Mouse (Mus musculus) heart, embryonic 14.5 days (tissue): Measurements from ENCODE around the gene Nop2. TPM values are rescaled to one million over a fixed set of nuclear protein-coding genes. Genes with fewer than 3 reads are reported as not detected.

Experiments
- ATAC-seq: fragments of 200-750 bp; cut with Nextera tagmentation; 2 replicates; pipeline ENCODE4 v1.8.0; 2017; ENCODE audit warnings: low read depth, moderate TSS enrichment; ENCODE audit not compliant: insufficient number of reproducible peaks, insufficient read depth, low FRiP score
- H3K27ac ChIP-seq, 2 experiments: fragments of 200-500 bp in 1 of 2; fragments of 300-500 bp in 1 of 2; sonication (generic) in 1 of 2; replicated peaks in 1 of 2; 2 replicates each; pipeline ENCODE4 v1.5.1; 2012 to 2014; ENCODE audit warnings: low read depth in 2 of 2, low read length in 2 of 2, control low read depth in 1 of 2, mild to moderate bottlenecking in 1 of 2, mixed read lengths in 1 of 2; ENCODE audit not compliant: control insufficient read depth in 1 of 2, insufficient read depth in 1 of 2
- H3K27me3 ChIP-seq: fragments of 300-500 bp; sonication (generic); 2 replicates; pipeline ENCODE4 v1.6.1; 2014; ENCODE audit warnings: mild to moderate bottlenecking, low read length, control low read depth; ENCODE audit not compliant: control insufficient read depth, insufficient read depth
- H3K36me3 ChIP-seq: fragments of 300-500 bp; sonication (generic); 2 replicates; pipeline ENCODE4 v1.6.1; 2014; ENCODE audit warnings: mild to moderate bottlenecking, control low read depth, low read length, mixed read lengths; ENCODE audit not compliant: control insufficient read depth, insufficient read depth
- H3K4me1 ChIP-seq, 2 experiments: fragments of 200-500 bp in 1 of 2; fragments of 300-500 bp in 1 of 2; sonication (generic) in 1 of 2; 2 replicates each; pipeline ENCODE4 v1.6.1; 2012 to 2014; ENCODE audit warnings: low read length in 2 of 2, control low read depth in 1 of 2, mixed read lengths in 1 of 2; ENCODE audit not compliant: control insufficient read depth in 2 of 2, insufficient read depth in 2 of 2
- H3K4me2 ChIP-seq: fragments of 300-500 bp; sonication (generic); 2 replicates; pipeline ENCODE4 v1.6.1; 2014; ENCODE audit warnings: mild to moderate bottlenecking, low read length
- H3K4me3 ChIP-seq, 2 experiments: fragments of 200-500 bp in 1 of 2; fragments of 300-500 bp in 1 of 2; sonication (generic) in 1 of 2; 2 replicates each; pipeline ENCODE4 v1.5.1; 2012 to 2014; ENCODE audit warnings: low read length in 2 of 2, mild to moderate bottlenecking in 2 of 2, control low read depth in 1 of 2, low read depth in 1 of 2, moderate library complexity in 1 of 2; ENCODE audit not compliant: control insufficient read depth in 1 of 2, insufficient read depth in 1 of 2
- H3K9ac ChIP-seq: fragments of 300-500 bp; sonication (generic); 2 replicates; pipeline ENCODE4 v1.6.1; 2014; ENCODE audit warnings: mild to moderate bottlenecking, low read length
- H3K9me3 ChIP-seq: fragments of 300-500 bp; sonication (generic); 2 replicates; pipeline ENCODE4 v1.6.1; 2016; ENCODE audit warnings: low read length, control low read depth; ENCODE audit not compliant: control insufficient read depth
- WGBS: fragments of 180-500 bp; shearing (Covaris S2); extraction: QIAGEN DNeasy Blood & Tissue Kit; methylation state at CpG from one replicate; pipeline ENCODE4 v1.1.7; 2014; 5-methylcytosine and 5-hydroxymethylcytosine counted together
- polyA plus RNA-seq: library from polyadenylated mRNA; unstranded; fragments of >200 nt; fragmentation: Nextera tagmentation; extraction: Ambion mirVana; gene quantifications from 2 replicates; pipeline ENCODE4 v1.2.1, GENCODE M21; 2014

Gene Nop2
- polyA plus RNA-seq, 1 experiment from 2014 or later = 35.3 TPM

- Histone ChIP-seq H3K4me3 (peak overlapping the region in 1 of 2 experiments; percentile 16; a peak in 2 of 4 replicates), H3K4me1 (peaks cover 17 to 26% of the 10 kb centered on the region in 2 experiments), H3K27me3 (no peaks in the 10 kb centered on the region), H3K9ac (0 out of 2 replicates have a peak overlapping the region, but pooled peaks have one; percentile 66), H3K9me3 (no peaks in the 10 kb centered on the region), H3K27ac (peak overlapping the region; percentile 85 to 94), H3K4me2 (peak overlapping the region; percentile 62), H3K36me3 (no peaks in the 10 kb centered on the region)
- 59% methylated on average over 10 of the region's 10 CpGs for WGBS
- ATAC-seq = no peak
Observed at GRCm38 (mm10) chr6:125090341-125091085, 41.2 kb upstream of the Nop2 start.

- H3K9ac ChIP-seq = no peak overlapping the region
- no peak for ATAC-seq
Observed at GRCm38 (mm10) chr6:125092372-125092771, 39.3 kb upstream of the Nop2 start.

GRCm38 (mm10) chr6:125094843-125095242 lies 36.9 kb upstream of the Nop2 start:
- no peaks in the 10 kb centered on the region for H3K27me3 ChIP-seq
- no peaks in the 10 kb centered on the region for H3K9me3 ChIP-seq
- no peak for ATAC-seq
- peak overlapping the region; percentile 32 to 97; a peak in 3 of 4 replicates for H3K27ac ChIP-seq
- peaks cover 20% of the 10 kb centered on the region for H3K36me3 ChIP-seq
- WGBS = 58% methylated on average over 3 of the region's 3 CpGs
- peaks cover 27 to 36% of the 10 kb centered on the region in 2 experiments for H3K4me1 ChIP-seq
- no peak overlapping the region for H3K9ac ChIP-seq
- H3K4me3 ChIP-seq = no peak overlapping the region
- H3K4me2 ChIP-seq = no peak overlapping the region

More at GRCm38 (mm10) chr6:125092372-125092771, 39.3 kb upstream of the Nop2 start:
- H3K27me3 ChIP-seq = no peaks in the 10 kb centered on the region
- H3K36me3 ChIP-seq = no peaks in the 10 kb centered on the region
- 67% methylated on average over 5 of the region's 5 CpGs for WGBS
- no peaks in the 10 kb centered on the region for H3K9me3 ChIP-seq
- no peak overlapping the region for H3K27ac ChIP-seq
- H3K4me2 ChIP-seq = no peak overlapping the region
- peaks cover 19 to 26% of the 10 kb centered on the region in 2 experiments for H3K4me1 ChIP-seq
- H3K4me3 ChIP-seq = no peak overlapping the region

GRCm38 (mm10) chr6:125095391-125096278 lies 36.1 kb upstream of the Nop2 start, which contains the start of gene Chd4:
TSS of gene Chd4 (plus strand) at chr6:125095981.
- Histone ChIP-seq H3K9ac (peak within 1 kb of the TSS; percentile 97), H3K4me2 (peak within 1 kb of the TSS; percentile 80), H3K4me1 (peaks cover 21 to 33% of the 10 kb centered on the region in 2 experiments), H3K4me3 (peak within 1 kb of the TSS; percentile 93 to 99), H3K36me3 (peaks cover 28% of the 10 kb centered on the region), H3K27ac (peak within 1 kb of the TSS; percentile 93 to 97), H3K9me3 (no peaks in the 10 kb centered on the region), H3K27me3 (no peaks in the 10 kb centered on the region)
- 4% methylated on average over 33 of the region's 45 CpGs for WGBS
- ATAC-seq = peak; percentile 72

DNA sequence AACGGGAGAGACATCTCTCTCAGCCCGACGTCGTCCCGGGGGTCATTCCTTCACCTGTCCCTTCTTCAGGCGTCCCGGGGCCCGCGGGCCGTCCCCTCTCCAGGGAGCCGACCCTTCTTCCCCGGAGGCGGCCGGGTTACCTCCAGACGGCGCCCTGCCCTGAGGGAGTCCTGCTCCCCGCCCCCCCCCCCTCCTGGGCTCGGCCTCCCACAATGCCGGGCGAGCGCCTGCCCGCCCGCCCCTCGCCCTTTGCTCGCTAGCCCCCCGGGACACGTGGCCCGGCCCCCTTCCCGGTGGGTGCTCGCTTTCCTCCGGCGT lies 35.5 kb upstream of the Nop2 start:
- under 1% methylated on average over 15 of the region's 32 CpGs for WGBS
- H3K9ac ChIP-seq = peak overlapping the region; percentile 97
- H3K27ac ChIP-seq = peak overlapping the region; percentile 93 to 97
- ATAC-seq = 0 out of 2 replicates have a peak, but pooled peaks have one; percentile 0
- H3K9me3 ChIP-seq = no peaks in the 10 kb centered on the region
- H3K4me2 ChIP-seq = peak overlapping the region; percentile 80
- H3K27me3 ChIP-seq = no peaks in the 10 kb centered on the region
- peaks cover 34% of the 10 kb centered on the region for H3K36me3 ChIP-seq
- H3K4me1 ChIP-seq = peaks cover 21 to 30% of the 10 kb centered on the region in 2 experiments
- peak overlapping the region; percentile 93 to 99 for H3K4me3 ChIP-seq

- Histone ChIP-seq H3K4me1 (peaks cover 21 to 30% of the 10 kb centered on the region in 2 experiments), H3K36me3 (peaks cover 39% of the 10 kb centered on the region), H3K4me2 (peak overlapping the region; percentile 80), H3K4me3 (peak overlapping the region; percentile 93 to 99), H3K9me3 (no peaks in the 10 kb centered on the region), H3K27me3 (no peaks in the 10 kb centered on the region), H3K9ac (peak overlapping the region; percentile 97), H3K27ac (peak overlapping the region; percentile 90 to 97)
- ATAC-seq = peak; percentile 57
- under 1% methylated on average over 33 of the region's 44 CpGs for WGBS
Observed at GRCm38 (mm10) chr6:125096597-125097345, 34.9 kb upstream of the Nop2 start.

DNA sequence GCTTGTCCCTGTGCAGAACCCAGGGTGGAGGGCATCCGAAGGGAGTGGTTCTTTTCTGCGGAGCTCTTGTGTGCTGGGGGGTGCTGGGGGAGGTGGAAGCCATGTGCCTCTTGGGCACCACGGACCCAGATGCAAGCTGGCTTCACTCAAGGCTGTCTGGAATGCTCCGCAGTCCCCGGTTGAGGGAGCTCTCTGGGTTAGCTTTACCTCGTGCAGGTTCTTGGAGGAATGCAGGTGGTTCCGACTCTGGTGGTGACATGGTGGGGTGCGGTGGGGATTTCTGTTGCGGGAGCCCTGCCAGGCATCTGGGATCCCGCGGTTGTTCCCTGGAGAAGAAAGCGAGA lies 34.4 kb upstream of the Nop2 start:
- Histone ChIP-seq H3K9me3 (no peaks in the 10 kb centered on the region), H3K4me1 (peaks cover 21 to 30% of the 10 kb centered on the region in 2 experiments), H3K4me3 (peak overlapping the region; percentile 93 to 99), H3K27me3 (no peaks in the 10 kb centered on the region), H3K4me2 (peak overlapping the region; percentile 80), H3K27ac (peak overlapping the region; percentile 90 to 97), H3K9ac (peak overlapping the region; percentile 97), H3K36me3 (peaks cover 45% of the 10 kb centered on the region)
- under 1% methylated on average over 12 of the region's 12 CpGs for WGBS
- ATAC-seq = 0 out of 2 replicates have a peak, but pooled peaks have one; percentile 2
